Mouse (Mus musculus) forebrain, embryonic 16.5 days (tissue): ENCODE measurements around the gene Ndufs6. TPM values are rescaled to one million over a fixed set of nuclear protein-coding genes. Genes with fewer than 3 reads are reported as not detected.

ENCODE experiments used
- ATAC-seq: fragments of 200-750 bp; cut with Nextera tagmentation; 2 replicates; pipeline ENCODE4 v1.8.0; 2017; ENCODE audit warnings: mild to moderate bottlenecking, moderate library complexity
- H3K27ac ChIP-seq: fragments of 300-500 bp; sonication (generic); 2 replicates; pipeline ENCODE4 v1.5.1; 2014; ENCODE audit warnings: low read length, control low read depth
- H3K27me3 ChIP-seq: fragments of 300-500 bp; sonication (generic); replicated peaks from 2 replicates; pipeline ENCODE4 v1.6.1; 2014; ENCODE audit warnings: low read length; ENCODE audit not compliant: control insufficient read depth, insufficient read depth
- H3K36me3 ChIP-seq: fragments of 300-500 bp; sonication (generic); 2 replicates; pipeline ENCODE4 v1.6.1; 2014; ENCODE audit not compliant: control insufficient read depth, insufficient read depth
- H3K4me1 ChIP-seq: fragments of 300-500 bp; sonication (generic); replicated peaks from 2 replicates; pipeline ENCODE4 v1.6.1; 2014; ENCODE audit warnings: low read length; ENCODE audit not compliant: control insufficient read depth, insufficient read depth
- H3K4me2 ChIP-seq: fragments of 300-500 bp; sonication (generic); 2 replicates; pipeline ENCODE4 v1.6.1; 2014; ENCODE audit warnings: mild to moderate bottlenecking, low read length, control low read depth
- H3K4me3 ChIP-seq: fragments of 300-500 bp; sonication (generic); replicated peaks from 2 replicates; pipeline ENCODE4 v1.5.1; 2014; ENCODE audit warnings: mild to moderate bottlenecking, low read length, control low read depth
- H3K9ac ChIP-seq: fragments of 300-500 bp; sonication (generic); replicated peaks from 2 replicates; pipeline ENCODE4 v1.6.1; 2014; ENCODE audit warnings: low read depth, low read length, control low read depth
- H3K9me3 ChIP-seq: fragments of 300-500 bp; sonication (generic); 2 replicates; pipeline ENCODE4 v1.6.1; 2016; ENCODE audit warnings: low read length; ENCODE audit not compliant: control insufficient read depth
- WGBS: fragments of 180-500 bp; shearing (Covaris S2); extraction: QIAGEN DNeasy Blood & Tissue Kit; methylation state at CpG from one replicate; pipeline ENCODE4 v1.1.7; 2014; 5-methylcytosine and 5-hydroxymethylcytosine counted together
- polyA plus RNA-seq: library from polyadenylated mRNA; unstranded; fragments of >200 nt; fragmentation: Nextera tagmentation; extraction: Ambion mirVana; gene quantifications from 2 replicates; pipeline ENCODE4 v1.2.1, GENCODE M21; 2015

Gene Ndufs6
- polyA plus RNA-seq, 1 experiment from 2014 or later: 333 TPM

- Histone ChIP-seq H3K27me3 (no peaks in the 10 kb centered on the region), H3K4me1 (no peaks in the 10 kb centered on the region), H3K9ac (no peak overlapping the region), H3K27ac (no peak overlapping the region), H3K4me3 (no peak overlapping the region), H3K36me3 (peaks cover 26% of the 10 kb centered on the region), H3K9me3 (peaks cover 4% of the 10 kb centered on the region), H3K4me2 (no peak overlapping the region)
- ATAC-seq: no peak
- 93% methylated on average over 4 of the region's 4 CpGs for WGBS
These were observed 8.3 kb downstream of the Ndufs6 start for GRCm38 (mm10) chr13:73320048-73320447.

- Histone ChIP-seq H3K9me3 (no peaks in the 10 kb centered on the region), H3K4me2 (no peak overlapping the region), H3K4me1 (no peaks in the 10 kb centered on the region), H3K36me3 (no peaks in the 10 kb centered on the region), H3K9ac (no peak overlapping the region), H3K27ac (no peak overlapping the region), H3K4me3 (no peak overlapping the region), H3K27me3 (no peaks in the 10 kb centered on the region)
- peak; percentile 47; the same call in 1 of the 2 replicates for ATAC-seq
- 22% methylated on average over 8 of the region's 8 CpGs for WGBS
These were observed 18.0 kb downstream of the Ndufs6 start for GRCm38 (mm10) chr13:73310183-73310929.

- Histone ChIP-seq H3K36me3 (no peaks in the 10 kb centered on the region), H3K9me3 (no peaks in the 10 kb centered on the region), H3K27me3 (no peaks in the 10 kb centered on the region), H3K4me2 (no peak overlapping the region), H3K4me1 (no peaks in the 10 kb centered on the region), H3K4me3 (no peak overlapping the region), H3K27ac (no peak overlapping the region), H3K9ac (no peak overlapping the region)
- 34% methylated on average over 4 of the region's 4 CpGs for WGBS
- ATAC-seq: no peak
These were observed 21.9 kb downstream of the Ndufs6 start for GRCm38 (mm10) chr13:73306430-73306829.

- ATAC-seq: no peak
- no peak overlapping the region for H3K4me3 ChIP-seq
- no peak overlapping the region for H3K4me2 ChIP-seq
- H3K27me3 ChIP-seq: no peaks in the 10 kb centered on the region
- H3K9ac ChIP-seq: no peak overlapping the region
- no peaks in the 10 kb centered on the region for H3K9me3 ChIP-seq
- no peaks in the 10 kb centered on the region for H3K36me3 ChIP-seq
- no peak overlapping the region for H3K27ac ChIP-seq
- no peaks in the 10 kb centered on the region for H3K4me1 ChIP-seq
- 13% methylated on average over 4 of the region's 4 CpGs for WGBS
These were observed 22.3 kb downstream of the Ndufs6 start for GRCm38 (mm10) chr13:73306085-73306410.

- H3K9ac ChIP-seq: no peak overlapping the region
- H3K27ac ChIP-seq: no peak overlapping the region
- H3K4me1 ChIP-seq: no peaks in the 10 kb centered on the region
- H3K4me3 ChIP-seq: no peak overlapping the region
- H3K27me3 ChIP-seq: no peaks in the 10 kb centered on the region
- no peaks in the 10 kb centered on the region for H3K36me3 ChIP-seq
- no peak overlapping the region for H3K4me2 ChIP-seq
- ATAC-seq: no peak; the same call in 1 of the 2 replicates
- H3K9me3 ChIP-seq: no peaks in the 10 kb centered on the region
- 21% methylated on average over 8 of the region's 8 CpGs for WGBS
These were observed 22.8 kb downstream of the Ndufs6 start for GRCm38 (mm10) chr13:73305398-73306084.

- no peak overlapping the region for H3K27ac ChIP-seq
- H3K9me3 ChIP-seq: no peaks in the 10 kb centered on the region
- no peak overlapping the region for H3K4me3 ChIP-seq
- no peaks in the 10 kb centered on the region for H3K27me3 ChIP-seq
- no peaks in the 10 kb centered on the region for H3K36me3 ChIP-seq
- no peak overlapping the region for H3K4me2 ChIP-seq
- no peak overlapping the region for H3K9ac ChIP-seq
- H3K4me1 ChIP-seq: no peaks in the 10 kb centered on the region
- ATAC-seq: no peak
- WGBS: 56% methylated on average over 6 of the region's 6 CpGs
These were observed 23.6 kb downstream of the Ndufs6 start for GRCm38 (mm10) chr13:73304729-73305128.

GRCm38 (mm10) chr13:73299322-73299721 lies 29.0 kb downstream of the Ndufs6 start:
- no peaks in the 10 kb centered on the region for H3K4me1 ChIP-seq
- no peak for ATAC-seq
- no peak overlapping the region for H3K27ac ChIP-seq
- WGBS: 72% methylated on average over 5 of the region's 5 CpGs
- H3K4me2 ChIP-seq: no peak overlapping the region
- no peaks in the 10 kb centered on the region for H3K27me3 ChIP-seq
- no peak overlapping the region for H3K9ac ChIP-seq
- no peaks in the 10 kb centered on the region for H3K36me3 ChIP-seq
- no peaks in the 10 kb centered on the region for H3K9me3 ChIP-seq
- H3K4me3 ChIP-seq: no peak overlapping the region

GRCm38 (mm10) chr13:73298717-73299116 lies 29.6 kb downstream of the Ndufs6 start:
- Histone ChIP-seq H3K27me3 (no peaks in the 10 kb centered on the region), H3K9me3 (no peaks in the 10 kb centered on the region), H3K27ac (no peak overlapping the region), H3K4me2 (no peak overlapping the region), H3K4me1 (no peaks in the 10 kb centered on the region), H3K4me3 (no peak overlapping the region), H3K9ac (no peak overlapping the region), H3K36me3 (no peaks in the 10 kb centered on the region)
- ATAC-seq: no peak
- WGBS: 67% methylated on average over 4 of the region's 4 CpGs

GRCm38 (mm10) chr13:73291102-73291501 lies 37.2 kb downstream of the Ndufs6 start:
- WGBS: 46% methylated on average over 2 of the region's 2 CpGs
- Histone ChIP-seq H3K27ac (no peak overlapping the region), H3K4me3 (no peak overlapping the region), H3K4me1 (no peaks in the 10 kb centered on the region), H3K9ac (no peak overlapping the region), H3K9me3 (no peaks in the 10 kb centered on the region), H3K4me2 (no peak overlapping the region), H3K27me3 (no peaks in the 10 kb centered on the region), H3K36me3 (no peaks in the 10 kb centered on the region)
- ATAC-seq: no peak
